Mouse (Mus musculus) E14TG2a.4 (cell line): Measurements from ENCODE around the gene Neurog1.

Experiments
- H3K27me3 ChIP-seq: 2 replicates; pipeline ENCODE4 v1.6.1; 2014; ENCODE audit warnings: low read length, control low read depth; ENCODE audit not compliant: insufficient read depth
- H3K36me3 ChIP-seq: 2 replicates; pipeline ENCODE4 v1.6.1; 2014; ENCODE audit warnings: low read length, control low read depth; ENCODE audit not compliant: insufficient read depth
- H3K4me1 ChIP-seq: replicated peaks from 2 replicates; pipeline ENCODE4 v1.6.1; 2014; ENCODE audit warnings: low read depth, low read length, control low read depth
- H3K4me3 ChIP-seq: replicated peaks from 2 replicates; pipeline ENCODE4 v1.5.1; 2014; ENCODE audit warnings: mild to moderate bottlenecking, low read length
- H3K9me3 ChIP-seq: 2 replicates; pipeline ENCODE4 v1.6.1; 2014; ENCODE audit warnings: low read length, control low read depth
- CTCF ChIP-seq: conservative IDR thresholded peaks from 2 replicates; pipeline ENCODE4 v1.5.1; 2014; ENCODE audit warnings: low read length
- NANOG ChIP-seq: IDR thresholded peaks from 2 replicates; pipeline ENCODE4 v1.6.1; 2014; ENCODE audit warnings: borderline replicate concordance, low read length, mixed read lengths
- POU5F1 ChIP-seq: IDR thresholded peaks from 2 replicates; pipeline ENCODE4 v1.6.1; 2014; ENCODE audit warnings: low read length, borderline replicate concordance

Neurog1 gene

DNA sequence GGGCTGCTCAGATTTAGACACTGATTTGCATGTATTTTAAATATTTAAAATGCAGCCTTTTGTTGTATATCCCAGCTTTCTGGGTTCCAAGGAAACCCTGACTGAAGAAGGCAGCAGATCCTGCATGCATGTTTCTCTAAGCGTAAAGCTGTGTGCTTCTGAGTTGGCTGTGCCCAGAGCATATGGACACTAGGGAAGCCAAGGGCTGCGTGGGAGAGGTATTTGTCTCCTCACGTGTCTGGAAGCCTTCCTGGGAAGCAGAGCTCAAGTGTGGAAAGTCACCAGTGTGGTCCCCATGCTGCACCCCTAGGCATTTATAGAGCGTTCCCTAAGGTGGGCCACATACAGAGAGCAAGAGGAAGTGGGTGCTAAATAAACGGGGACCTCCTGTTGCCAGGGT, 13.7 kb upstream of the Neurog1 start:
- no peak overlapping the region for H3K4me3 ChIP-seq
- TF ChIP-seq POU5F1 (no peak), CTCF (no peak), NANOG (no peak)
- peaks cover 28% of the 10 kb centered on the region for H3K4me1 ChIP-seq
- H3K36me3 ChIP-seq = no peaks in the 10 kb centered on the region
- H3K9me3 ChIP-seq = no peaks in the 10 kb centered on the region
- peaks cover 81% of the 10 kb centered on the region for H3K27me3 ChIP-seq

DNA sequence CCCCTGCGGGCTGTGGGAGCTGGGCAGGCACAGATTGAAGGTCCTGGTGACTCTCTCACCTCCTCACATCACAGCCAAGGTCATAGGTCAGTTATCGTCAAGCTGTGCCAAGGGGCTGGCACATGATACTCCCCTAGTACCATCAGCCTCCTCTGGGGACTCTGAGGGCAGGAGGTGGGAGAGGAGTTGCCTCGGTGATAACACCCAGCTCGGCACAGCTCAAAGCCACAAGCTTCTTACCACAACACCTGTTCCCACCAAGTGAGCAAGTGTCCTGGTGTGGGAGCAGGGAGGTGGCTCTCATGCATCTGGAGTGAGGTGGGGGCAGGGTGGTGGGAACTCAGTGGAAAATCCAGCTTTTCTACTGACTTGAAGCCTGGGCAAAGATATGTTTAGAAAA, 10.3 kb upstream of the Neurog1 start:
- no peaks in the 10 kb centered on the region for H3K9me3 ChIP-seq
- peaks cover 85% of the 10 kb centered on the region for H3K27me3 ChIP-seq
- H3K4me1 ChIP-seq = peaks cover 57% of the 10 kb centered on the region
- TF ChIP-seq POU5F1 (no peak), CTCF (no peak), NANOG (no peak)
- no peak overlapping the region for H3K4me3 ChIP-seq
- H3K36me3 ChIP-seq = no peaks in the 10 kb centered on the region

DNA sequence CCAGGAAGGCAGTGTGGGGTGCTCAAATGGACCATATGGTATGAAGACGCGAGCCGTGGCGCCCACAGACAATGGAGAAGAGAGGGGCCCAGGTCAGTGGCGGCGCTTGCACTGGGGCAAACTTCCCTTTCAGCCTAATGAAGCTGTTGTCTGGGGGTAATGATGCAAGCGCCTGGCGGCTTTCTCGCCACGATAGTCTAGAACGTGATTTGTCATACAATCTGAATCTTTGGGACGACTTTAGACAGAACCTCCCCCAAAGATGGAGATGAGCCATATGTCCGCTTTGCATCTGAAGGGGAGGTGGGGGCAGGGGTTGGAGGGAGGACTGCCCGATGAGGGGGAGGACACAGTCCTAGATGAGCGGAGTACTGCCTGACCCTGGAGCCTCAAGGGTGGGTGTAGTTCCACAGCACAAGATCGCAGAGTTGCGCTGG, 8.4 kb upstream of the Neurog1 start:
- H3K27me3 ChIP-seq = peaks cover 98% of the 10 kb centered on the region
- H3K36me3 ChIP-seq = no peaks in the 10 kb centered on the region
- H3K4me1 ChIP-seq = peaks cover 53% of the 10 kb centered on the region
- 0 out of 2 replicates have a peak, but pooled peaks cover under 1% of the 10 kb centered on the region for H3K9me3 ChIP-seq
- TF ChIP-seq POU5F1 (no peak), CTCF (no peak), NANOG (no peak)
- peak overlapping the region; percentile 75 for H3K4me3 ChIP-seq

DNA sequence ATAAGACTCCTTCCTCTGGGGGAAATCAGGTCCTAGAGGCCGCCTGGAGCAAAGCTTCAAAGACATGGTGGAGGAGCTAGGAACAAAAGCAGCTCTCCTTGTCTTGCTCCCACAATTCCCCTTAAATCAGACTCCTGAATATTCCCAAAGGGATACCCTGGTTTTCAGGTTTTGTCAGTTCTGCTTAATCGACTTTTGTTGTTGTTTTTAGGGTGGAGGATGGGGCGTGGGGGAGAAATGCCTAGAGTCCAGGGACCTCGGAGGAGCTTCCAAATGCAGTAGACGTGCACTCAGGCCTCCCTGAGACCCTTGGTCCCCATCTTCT, 7.9 kb upstream of the Neurog1 start:
- H3K4me1 ChIP-seq = peaks cover 53% of the 10 kb centered on the region
- H3K4me3 ChIP-seq = peak overlapping the region; percentile 75
- peaks cover 98% of the 10 kb centered on the region for H3K27me3 ChIP-seq
- no peaks in the 10 kb centered on the region for H3K36me3 ChIP-seq
- 0 out of 2 replicates have a peak, but pooled peaks cover 3% of the 10 kb centered on the region for H3K9me3 ChIP-seq
- no peak for TF ChIP-seq NANOG
- TF ChIP-seq POU5F1 = no peak
- TF ChIP-seq CTCF = no peak

DNA sequence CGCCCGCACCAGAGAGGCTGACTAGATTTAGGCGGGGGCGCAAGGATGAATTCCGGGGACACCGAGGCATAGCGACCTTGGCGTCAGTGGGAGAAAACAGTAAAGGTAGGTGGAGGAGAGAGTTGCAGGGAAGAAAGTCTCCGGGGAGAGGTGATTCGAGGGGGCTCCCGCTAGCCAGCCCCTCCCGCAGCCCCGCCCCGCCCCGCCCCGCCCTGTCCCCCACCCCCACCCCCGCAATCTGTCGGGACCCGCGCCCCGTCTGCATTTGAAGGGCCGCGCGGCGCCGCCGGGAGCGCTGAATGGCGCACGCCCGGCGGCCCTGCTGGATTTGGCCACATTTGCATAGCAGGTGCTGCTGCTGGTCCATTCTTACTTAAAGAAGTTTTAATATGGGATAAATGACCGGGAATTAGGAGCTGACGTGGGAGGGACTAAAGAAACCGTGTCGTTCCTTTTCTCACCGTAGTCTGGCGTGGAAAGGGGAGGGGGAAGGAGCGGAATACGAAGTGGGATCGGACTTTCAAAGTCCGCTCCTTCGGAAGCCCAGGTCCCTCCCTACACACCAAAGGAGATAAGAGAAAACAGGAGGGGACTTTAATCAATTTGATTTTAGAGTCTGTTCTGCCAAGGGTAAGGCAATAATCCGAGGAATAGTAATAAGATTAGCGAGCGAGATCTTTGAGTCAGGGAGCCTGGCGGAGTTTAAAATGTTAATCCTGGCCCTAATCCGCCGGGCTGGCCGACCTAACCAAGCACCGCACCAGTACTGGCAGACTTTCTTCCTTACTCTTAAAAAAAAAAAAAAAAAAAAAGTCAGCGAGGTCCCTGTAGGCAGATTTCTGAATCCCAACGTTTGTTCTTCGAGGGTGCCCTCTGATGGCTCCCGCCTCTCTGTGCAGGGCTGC, 7.3 kb upstream of the Neurog1 start:
- Histone ChIP-seq H3K9me3 (0 out of 2 replicates have a peak, but pooled peaks cover 3% of the 10 kb centered on the region), H3K27me3 (peaks cover 98% of the 10 kb centered on the region), H3K4me3 (peak overlapping the region; percentile 75), H3K4me1 (peaks cover 53% of the 10 kb centered on the region), H3K36me3 (no peaks in the 10 kb centered on the region)
- no peak for TF ChIP-seq CTCF
- TF ChIP-seq POU5F1 = no peak
- TF ChIP-seq NANOG = no peak

DNA sequence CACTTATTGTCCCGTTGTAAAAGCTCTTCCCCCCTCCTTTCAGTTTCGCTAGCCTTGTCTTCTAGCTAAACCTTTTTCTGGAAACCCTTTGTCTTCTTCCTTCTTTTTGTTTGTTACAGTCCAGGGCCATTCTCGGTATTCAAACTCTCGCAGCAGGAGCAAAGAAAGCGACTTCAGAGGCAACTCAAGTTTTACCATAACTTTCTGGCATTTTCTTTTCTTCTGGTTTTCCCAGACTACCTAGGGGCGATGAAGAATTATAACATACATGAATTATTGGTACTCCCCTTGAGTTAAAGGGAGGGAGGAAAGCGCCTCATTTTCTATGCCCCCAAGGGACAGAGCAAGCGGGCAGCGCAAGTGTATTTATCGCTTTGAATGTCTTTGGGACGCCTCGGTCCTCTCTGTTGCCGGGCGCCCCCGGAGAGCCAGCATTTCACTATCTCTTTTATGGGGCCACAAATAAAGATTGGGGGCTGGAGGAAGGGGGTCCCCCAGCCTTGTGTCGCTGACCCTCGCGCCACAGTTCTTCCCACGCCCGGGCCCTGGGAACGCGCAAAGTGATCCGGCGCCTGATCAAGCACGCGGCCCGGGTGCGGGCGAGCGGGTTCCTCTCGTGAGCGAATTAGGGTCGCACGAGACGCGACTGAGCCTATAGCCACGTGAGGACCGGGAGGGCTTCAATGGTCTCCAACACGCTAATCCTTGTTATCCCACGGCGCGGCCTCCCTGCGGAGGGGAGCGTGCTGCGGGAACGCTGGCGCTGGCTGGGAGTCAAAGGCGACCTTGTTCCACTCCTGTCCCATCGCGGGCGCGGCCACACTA, 6.4 kb upstream of the Neurog1 start:
- TF ChIP-seq NANOG (peak; percentile 68), CTCF (no peak)
- Histone ChIP-seq H3K27me3 (peaks cover 98% of the 10 kb centered on the region), H3K4me3 (peak overlapping the region; percentile 75)

DNA sequence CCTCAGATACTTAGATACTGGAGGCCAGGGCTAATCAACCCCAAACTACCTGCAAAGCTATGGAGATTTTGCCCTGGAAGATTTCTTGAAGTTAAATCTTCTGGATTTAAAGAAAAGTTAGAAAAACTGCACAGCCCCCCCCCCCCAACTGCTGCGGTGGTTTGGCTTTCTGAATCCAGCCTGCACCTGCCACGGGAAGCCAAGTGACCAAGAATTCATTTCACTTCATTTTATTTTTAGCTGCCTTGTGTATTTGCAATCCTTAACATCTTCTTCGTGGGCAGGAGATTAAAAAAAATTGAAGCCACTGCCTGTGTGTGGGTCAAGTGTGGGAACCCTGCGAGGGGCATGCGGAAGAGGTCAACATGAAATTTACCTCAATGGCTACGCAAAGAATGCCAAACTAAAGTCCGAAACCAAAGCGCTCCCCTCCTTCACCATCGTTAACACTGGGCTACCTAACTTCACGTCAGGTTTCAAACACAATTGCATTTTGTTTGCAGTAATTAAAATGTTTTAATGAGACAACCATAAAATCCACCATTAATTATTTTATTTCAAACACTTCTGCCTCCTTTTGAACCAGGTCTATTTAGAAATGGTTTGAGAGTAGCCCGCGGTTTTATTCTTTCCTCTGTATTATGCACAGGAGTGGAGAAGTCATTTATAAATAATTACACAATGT, 5.6 kb upstream of the Neurog1 start:
- H3K27me3 ChIP-seq = peaks cover 98% of the 10 kb centered on the region
- TF ChIP-seq NANOG (no peak), CTCF (no peak), POU5F1 (no peak)
- no peak overlapping the region for H3K4me3 ChIP-seq

More for the DNA sequence above, 6.4 kb upstream of the Neurog1 start:
- Histone ChIP-seq H3K4me1 (peaks cover 55% of the 10 kb centered on the region), H3K36me3 (no peaks in the 10 kb centered on the region), H3K9me3 (0 out of 2 replicates have a peak, but pooled peaks cover 3% of the 10 kb centered on the region)

DNA sequence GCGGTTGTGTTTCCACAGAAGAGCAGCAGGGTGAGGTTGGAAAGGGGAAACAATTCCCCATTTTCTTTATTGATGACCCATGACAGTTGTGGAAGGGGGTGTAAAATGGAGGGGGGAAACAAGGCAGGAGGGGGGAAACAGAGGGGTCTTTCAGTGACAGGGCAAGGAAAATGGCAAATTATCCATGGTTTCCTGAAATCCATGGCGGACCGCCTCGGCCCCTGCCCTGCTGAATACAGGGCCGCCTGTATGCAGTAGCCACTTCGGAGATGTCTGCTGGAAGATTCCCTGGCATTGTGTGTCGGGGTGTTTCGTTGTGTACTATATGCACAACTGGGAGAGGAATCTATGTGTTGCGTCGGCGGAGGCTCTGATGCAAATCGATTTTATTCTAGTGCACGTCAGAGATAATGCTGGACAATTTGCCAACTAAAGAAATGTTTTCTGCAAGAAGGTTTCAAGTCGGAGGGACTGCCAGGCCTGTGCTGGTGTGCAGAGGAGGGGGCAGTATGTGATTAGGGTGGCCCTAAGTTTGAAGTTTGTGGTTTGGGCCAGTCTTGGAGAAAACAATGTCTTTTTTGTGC, 4.8 kb upstream of the Neurog1 start:
- TF ChIP-seq POU5F1 = no peak
- no peak for TF ChIP-seq NANOG
- no peak for TF ChIP-seq CTCF
- H3K36me3 ChIP-seq = no peaks in the 10 kb centered on the region

More for the DNA sequence above, 5.6 kb upstream of the Neurog1 start:
- Histone ChIP-seq H3K9me3 (0 out of 2 replicates have a peak, but pooled peaks cover 3% of the 10 kb centered on the region), H3K36me3 (no peaks in the 10 kb centered on the region), H3K4me1 (peaks cover 63% of the 10 kb centered on the region)

More for the DNA sequence above, 4.8 kb upstream of the Neurog1 start:
- 0 out of 2 replicates have a peak, but pooled peaks cover 3% of the 10 kb centered on the region for H3K9me3 ChIP-seq
- no peak overlapping the region for H3K4me3 ChIP-seq
- peaks cover 60% of the 10 kb centered on the region for H3K4me1 ChIP-seq
- H3K27me3 ChIP-seq = peaks cover 98% of the 10 kb centered on the region
